30 mouse cellular contexts compared by ENCODE assay signal in the genomic region with DNA sequence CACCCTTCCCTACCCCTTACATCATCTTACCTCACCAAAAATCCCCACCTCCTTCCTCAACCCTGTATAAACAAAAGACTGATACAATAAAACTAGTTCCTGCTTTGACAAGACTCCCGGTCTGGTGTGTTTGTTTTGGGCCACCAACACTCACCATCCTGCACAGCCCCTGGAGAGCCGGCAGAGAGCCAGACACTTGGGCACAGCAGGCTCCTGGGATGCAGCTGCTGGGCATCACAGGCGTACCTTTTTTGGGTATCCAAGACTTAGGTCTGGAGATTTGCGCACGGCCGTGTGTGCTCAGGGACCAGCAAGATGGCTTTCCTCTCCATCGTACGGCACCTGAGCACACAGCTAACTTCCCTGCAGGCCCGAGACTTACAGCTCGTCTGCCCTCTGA. TPM values are rescaled to one million over a fixed set of nuclear protein-coding genes. Genes with fewer than 3 reads are reported as not detected.
"Had no signal": no experiment of that assay in that cellular context is flagged by ENCODE, and none has a peak within 500 bp of the region (broad histone marks: within the 10 kb centered on the region; RNA-seq: fewer than 3 reads in every experiment).

No protein-coding gene starts in this region.

- H3K4me2 ChIP-seq: heart, embryonic 11.5 days; hindbrain, embryonic 13.5 days; hindbrain, embryonic 15.5 days; kidney, embryonic 15.5 days; limb, embryonic 13.5 days; limb, embryonic 15.5 days had no signal

- H3K9ac ChIP-seq: forebrain, postnatal 0 days; hindbrain, embryonic 15.5 days; kidney, embryonic 15.5 days; limb, embryonic 15.5 days had no signal

- ATAC-seq: intestine, embryonic 16.5 days had no signal

- H3K36me3 ChIP-seq: hindbrain, embryonic 13.5 days; hindbrain, embryonic 15.5 days; kidney, embryonic 15.5 days; limb, embryonic 13.5 days; limb, embryonic 15.5 days had no signal

- H3K4me3 ChIP-seq: hindbrain, embryonic 13.5 days; hindbrain, embryonic 15.5 days; kidney, embryonic 15.5 days; limb, embryonic 13.5 days; limb, embryonic 15.5 days had no signal

- H3K27me3 ChIP-seq: hindbrain, embryonic 13.5 days; hindbrain, embryonic 15.5 days; kidney, embryonic 15.5 days; limb, embryonic 13.5 days; limb, embryonic 15.5 days had no signal

- H3K4me1 ChIP-seq: hindbrain, embryonic 13.5 days; kidney, embryonic 15.5 days had no signal

- H3K27ac ChIP-seq: hindbrain, embryonic 13.5 days; hindbrain, embryonic 15.5 days; hindbrain, postnatal 0 days; kidney, embryonic 15.5 days; kidney, postnatal 0 days; limb, embryonic 13.5 days had no signal

- DNase-seq: forebrain, postnatal 0 days; gastrocnemius, postnatal 14 days; gastrocnemius, postnatal 36 days; heart, adult 18-20 months; heart, postnatal 10 days; kidney, adult 11 months; kidney, adult 2 months; kidney, adult 9 months; kidney, postnatal 14 days; kidney, postnatal 36 days; layer of hippocampus, adult 9-11 months; layer of hippocampus, postnatal 36 days; left cerebral cortex, postnatal 4 days had no signal

- H3K9me3 ChIP-seq: hindbrain, embryonic 13.5 days; hindbrain, embryonic 15.5 days; kidney, embryonic 15.5 days; limb, embryonic 13.5 days; limb, embryonic 15.5 days had no signal

RNA-seq across cellular contexts. Expression of a gene that starts 8.5 kb away (rescaled TPM):
- polyA plus RNA-seq: forebrain, postnatal 0 days; gonadal fat pad, adult 2 months; heart, embryonic 11.5 days; heart, embryonic 14.5 days; heart, embryonic 16.5 days; hindbrain, embryonic 11.5 days; hindbrain, embryonic 13.5 days; hindbrain, embryonic 15.5 days; hindbrain, postnatal 0 days; intestine, embryonic 14.5 days; intestine, embryonic 16.5 days; kidney, adult 2 months; kidney, embryonic 15.5 days; kidney, postnatal 0 days; large intestine, adult 2 months; limb, embryonic 11.5 days; limb, embryonic 13.5 days; limb, embryonic 15.5 days; liver, adult 2 months had no signal

RNA-seq across cellular contexts. Expression of a gene that starts 19.9 kb away (rescaled TPM):
- polyA plus RNA-seq: forebrain, postnatal 0 days; gonadal fat pad, adult 2 months; heart, embryonic 14.5 days; heart, embryonic 16.5 days; hindbrain, embryonic 13.5 days; hindbrain, embryonic 15.5 days; hindbrain, postnatal 0 days; intestine, embryonic 14.5 days; intestine, embryonic 16.5 days; kidney, adult 2 months; kidney, embryonic 15.5 days; limb, embryonic 11.5 days; limb, embryonic 13.5 days; limb, embryonic 15.5 days; liver, adult 2 months had no signal

RNA-seq across cellular contexts. Expression of a gene that starts 36.2 kb away (rescaled TPM):
- polyA plus RNA-seq: forebrain, postnatal 0 days; gonadal fat pad, adult 2 months; heart, embryonic 11.5 days; heart, embryonic 14.5 days; heart, embryonic 16.5 days; hindbrain, embryonic 11.5 days; hindbrain, embryonic 13.5 days; hindbrain, embryonic 15.5 days; hindbrain, postnatal 0 days; intestine, embryonic 14.5 days; intestine, embryonic 16.5 days; kidney, adult 2 months; kidney, embryonic 15.5 days; kidney, postnatal 0 days; large intestine, adult 2 months; limb, embryonic 15.5 days; liver, adult 2 months had no signal
